Mouse (Mus musculus) forebrain, embryonic 10.5 days (tissue): ENCODE measurements around the gene Bdnf. TPM values are rescaled to one million over a fixed set of nuclear protein-coding genes. Genes with fewer than 3 reads are reported as not detected.

Source experiments
- DNase-seq: peaks from one replicate; pipeline ENCODE4 v3.0.0-alpha.2; 2017; ENCODE audit warnings: low spot score; ENCODE audit errors: extremely low spot score
- H3K27ac ChIP-seq: fragments of 300-500 bp; sonication (generic); 2 replicates; pipeline ENCODE4 v1.5.1; 2016; ENCODE audit warnings: mild to moderate bottlenecking
- H3K27me3 ChIP-seq: fragments of 300-500 bp; sonication (generic); 2 replicates; pipeline ENCODE4 v1.6.1; 2016; ENCODE audit warnings: mild to moderate bottlenecking; ENCODE audit not compliant: poor library complexity, severe bottlenecking
- H3K36me3 ChIP-seq: fragments of 300-500 bp; sonication (generic); replicated peaks from 2 replicates; pipeline ENCODE4 v1.6.1; 2016; ENCODE audit warnings: mild to moderate bottlenecking, moderate library complexity
- H3K4me1 ChIP-seq: fragments of 300-500 bp; sonication (generic); 2 replicates; pipeline ENCODE4 v1.6.1; 2016
- H3K4me3 ChIP-seq: fragments of 300-500 bp; sonication (generic); 2 replicates; pipeline ENCODE4 v1.5.1; 2016; ENCODE audit warnings: mild to moderate bottlenecking, moderate library complexity
- H3K9me3 ChIP-seq: fragments of 300-500 bp; sonication (generic); 2 replicates; pipeline ENCODE4 v1.6.1; 2016; ENCODE audit warnings: mild to moderate bottlenecking, moderate library complexity
- WGBS: fragments of 180-500 bp; shearing (Covaris S2); methylation state at CpG from one replicate; pipeline ENCODE4 v1.1.7; 2016; 5-methylcytosine and 5-hydroxymethylcytosine counted together
- polyA plus RNA-seq: library from polyadenylated mRNA; unstranded; fragments of >200 nt; fragmentation: Nextera tagmentation; extraction: Ambion mirVana; gene quantifications from 2 replicates; pipeline ENCODE4 v1.2.1, GENCODE M21; 2016

Bdnf gene
- polyA plus RNA-seq = 1.9 TPM in 2 replicates

GRCm38 (mm10) chr2:109674532-109674931, at the start of gene Bdnf:
TSS of gene Bdnf (plus strand) at chr2:109674700.
- Histone ChIP-seq H3K36me3 (no peaks in the 10 kb centered on the region), H3K27ac (no peak within 1 kb of the TSS), H3K4me1 (peaks cover 53% of the 10 kb centered on the region), H3K9me3 (no peaks in the 10 kb centered on the region), H3K4me3 (peak within 1 kb of the TSS; percentile 59), H3K27me3 (peaks cover 67% of the 10 kb centered on the region)
- WGBS = 2% methylated on average over 15 of the region's 15 CpGs
- DNase-seq = peak; percentile 23

GRCm38 (mm10) chr2:109626864-109627263, 47.6 kb upstream of the Bdnf start:
- H3K4me3 ChIP-seq = no peak overlapping the region
- no peak for DNase-seq

GRCm38 (mm10) chr2:109673509-109674455, 718 bp upstream of the Bdnf start:
- peaks cover 47% of the 10 kb centered on the region for H3K4me1 ChIP-seq
- whole genome bisulfite sequencing = under 1% methylated on average over 48 of the region's 48 CpGs
- no peaks in the 10 kb centered on the region for H3K9me3 ChIP-seq
- H3K4me3 ChIP-seq = peak overlapping the region; percentile 59
- DNase-seq = peak; percentile 35
- no peak overlapping the region for H3K27ac ChIP-seq
- no peaks in the 10 kb centered on the region for H3K36me3 ChIP-seq
- H3K27me3 ChIP-seq = peaks cover 60% of the 10 kb centered on the region

More at GRCm38 (mm10) chr2:109626864-109627263, 47.6 kb upstream of the Bdnf start:
- Histone ChIP-seq H3K4me1 (peaks cover 15% of the 10 kb centered on the region), H3K36me3 (no peaks in the 10 kb centered on the region), H3K27ac (no peak overlapping the region), H3K27me3 (no peaks in the 10 kb centered on the region), H3K9me3 (no peaks in the 10 kb centered on the region)
- WGBS = 62% methylated on average over 6 of the region's 6 CpGs

GRCm38 (mm10) chr2:109675051-109675450, 551 bp downstream of the Bdnf start:
- no peak for DNase-seq
- Histone ChIP-seq H3K4me3 (peak overlapping the region; percentile 59; the same call in 1 of the 2 replicates), H3K27me3 (peaks cover 70% of the 10 kb centered on the region), H3K9me3 (no peaks in the 10 kb centered on the region), H3K4me1 (peaks cover 54% of the 10 kb centered on the region), H3K36me3 (no peaks in the 10 kb centered on the region), H3K27ac (no peak overlapping the region)
- WGBS = 6% methylated on average over 11 of the region's 11 CpGs

- DNase-seq = peak; percentile 76
- whole genome bisulfite sequencing = under 1% methylated on average over 29 of the region's 29 CpGs
- Histone ChIP-seq H3K9me3 (no peaks in the 10 kb centered on the region), H3K27me3 (peaks cover 78% of the 10 kb centered on the region), H3K4me3 (peak overlapping the region; percentile 64), H3K36me3 (no peaks in the 10 kb centered on the region), H3K27ac (no peak overlapping the region), H3K4me1 (peaks cover 54% of the 10 kb centered on the region)
Observed at GRCm38 (mm10) chr2:109675973-109676617, 1.6 kb downstream of the Bdnf start.

- peaks cover 54% of the 10 kb centered on the region for H3K4me1 ChIP-seq
- H3K36me3 ChIP-seq = no peaks in the 10 kb centered on the region
- H3K27ac ChIP-seq = no peak overlapping the region
- H3K27me3 ChIP-seq = peaks cover 78% of the 10 kb centered on the region
- H3K9me3 ChIP-seq = no peaks in the 10 kb centered on the region
- peak overlapping the region; percentile 64 for H3K4me3 ChIP-seq
- peak; percentile 15 for DNase-seq
- WGBS = 0% methylated on average over 5 of the region's 6 CpGs
Observed at GRCm38 (mm10) chr2:109676618-109676974, 2.1 kb downstream of the Bdnf start.

- H3K27ac ChIP-seq = peak overlapping the region; percentile 88
- no peaks in the 10 kb centered on the region for H3K9me3 ChIP-seq
- peaks cover 54% of the 10 kb centered on the region for H3K4me1 ChIP-seq
- H3K36me3 ChIP-seq = no peaks in the 10 kb centered on the region
- WGBS = under 1% methylated on average over 50 of the region's 50 CpGs
- peak overlapping the region; percentile 64 for H3K4me3 ChIP-seq
- H3K27me3 ChIP-seq = peaks cover 74% of the 10 kb centered on the region
- DNase-seq = peak; percentile 61
Observed at GRCm38 (mm10) chr2:109677221-109678089, 3.0 kb downstream of the Bdnf start.

GRCm38 (mm10) chr2:109678090-109678409, 3.5 kb downstream of the Bdnf start:
- peaks cover 68% of the 10 kb centered on the region for H3K27me3 ChIP-seq
- under 1% methylated on average over 18 of the region's 18 CpGs for WGBS
- peak; percentile 84 for DNase-seq
- peaks cover 54% of the 10 kb centered on the region for H3K4me1 ChIP-seq
- H3K27ac ChIP-seq = peak overlapping the region; percentile 88
- peak overlapping the region; percentile 64 for H3K4me3 ChIP-seq
- no peaks in the 10 kb centered on the region for H3K9me3 ChIP-seq
- no peaks in the 10 kb centered on the region for H3K36me3 ChIP-seq

- no peaks in the 10 kb centered on the region for H3K9me3 ChIP-seq
- peaks cover 50% of the 10 kb centered on the region for H3K4me1 ChIP-seq
- DNase-seq = no peak
- peaks cover 64% of the 10 kb centered on the region for H3K27me3 ChIP-seq
- peak overlapping the region; percentile 88 for H3K27ac ChIP-seq
- H3K4me3 ChIP-seq = peak overlapping the region; percentile 64
- no peaks in the 10 kb centered on the region for H3K36me3 ChIP-seq
- 2% methylated on average over 8 of the region's 8 CpGs for WGBS
Observed at GRCm38 (mm10) chr2:109678454-109678853, 4.0 kb downstream of the Bdnf start.

GRCm38 (mm10) chr2:109679446-109679845, 4.9 kb downstream of the Bdnf start:
- 50% methylated on average over 2 of the region's 2 CpGs for WGBS
- Histone ChIP-seq H3K9me3 (no peaks in the 10 kb centered on the region), H3K27me3 (peaks cover 54% of the 10 kb centered on the region), H3K36me3 (no peaks in the 10 kb centered on the region), H3K27ac (no peak overlapping the region), H3K4me1 (peaks cover 40% of the 10 kb centered on the region), H3K4me3 (no peak overlapping the region)
- no peak for DNase-seq

GRCm38 (mm10) chr2:109681071-109681470, 6.6 kb downstream of the Bdnf start:
- peaks cover 27% of the 10 kb centered on the region for H3K4me1 ChIP-seq
- H3K36me3 ChIP-seq = no peaks in the 10 kb centered on the region
- no peak for DNase-seq
- WGBS = 84% methylated on average over 1 of the region's 1 CpGs
- H3K27me3 ChIP-seq = peaks cover 38% of the 10 kb centered on the region
- H3K27ac ChIP-seq = no peak overlapping the region
- no peak overlapping the region for H3K4me3 ChIP-seq
- H3K9me3 ChIP-seq = no peaks in the 10 kb centered on the region

- Histone ChIP-seq H3K27ac (no peak overlapping the region), H3K27me3 (peaks cover 34% of the 10 kb centered on the region), H3K36me3 (no peaks in the 10 kb centered on the region), H3K4me3 (no peak overlapping the region), H3K9me3 (no peaks in the 10 kb centered on the region), H3K4me1 (peaks cover 18% of the 10 kb centered on the region)
- WGBS = 90% methylated on average over 1 of the region's 1 CpGs
- no peak for DNase-seq
Observed at GRCm38 (mm10) chr2:109688661-109689060, 14.2 kb downstream of the Bdnf start.
